Comparison of ENCODE assay signal across 11 mouse cellular contexts in the genomic region with DNA sequence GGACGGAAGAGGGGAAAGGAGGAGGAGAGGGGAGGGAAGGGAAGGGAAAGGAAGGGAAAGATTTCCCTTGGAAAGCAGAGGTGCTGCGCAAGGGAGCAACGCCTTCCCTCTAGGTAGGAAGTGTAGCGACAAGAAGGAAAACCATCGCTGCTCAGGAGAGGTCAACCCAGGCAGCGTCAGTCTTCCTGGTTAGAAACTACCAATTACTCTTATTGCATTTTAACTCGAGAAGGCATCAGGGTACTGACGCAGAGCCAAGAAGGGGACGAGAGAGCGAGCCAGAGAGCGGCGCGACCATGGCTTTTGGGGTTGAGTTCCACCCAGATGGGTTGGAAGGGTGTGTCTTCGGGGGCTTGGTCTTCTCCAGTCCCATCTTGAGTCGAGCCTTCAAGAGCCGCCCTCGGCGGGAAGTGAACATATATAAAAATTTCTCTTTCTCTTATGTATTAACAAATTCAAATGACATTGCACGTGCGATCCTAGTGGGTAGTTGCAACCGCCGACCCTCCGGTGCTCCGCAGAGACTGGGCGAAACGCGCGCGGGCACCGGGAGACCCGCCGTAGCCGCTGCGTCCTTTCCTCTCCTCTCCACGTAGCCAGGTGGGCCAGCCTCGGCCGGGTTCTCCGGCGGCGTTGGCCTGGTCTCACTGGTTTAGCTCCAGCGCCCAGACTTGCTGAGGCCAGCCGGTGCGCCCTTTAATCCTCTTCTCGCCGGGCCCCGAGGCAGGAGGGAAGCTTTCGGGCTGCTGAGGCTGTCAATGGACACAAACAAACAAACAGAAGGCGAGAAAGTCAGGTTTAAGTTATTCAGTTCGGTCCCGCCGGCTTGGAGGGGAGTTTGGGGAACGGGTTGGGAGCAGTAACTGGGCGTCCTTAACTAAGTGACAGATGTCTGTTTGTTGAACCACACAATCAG. TPM values are rescaled to one million over a fixed set of nuclear protein-coding genes. Genes with fewer than 3 reads are reported as not detected.
DNase-seq lines count a peak whose midpoint lies in the region; ATAC-seq lines count a peak whose summit lies in the region.
"Had no signal": no experiment of that assay in that cellular context is flagged by ENCODE, and none has a peak within 500 bp of the region (broad histone marks: within the 10 kb centered on the region; RNA-seq: fewer than 3 reads in every experiment).

No protein-coding gene starts in this region.

- H3K9me3 ChIP-seq in hindbrain, embryonic 10.5 days = no peaks in the 10 kb centered on the region
- H3K9me3 ChIP-seq in hindbrain, embryonic 12.5 days (replicated peaks) = no peaks in the 10 kb centered on the region
- no peaks in the 10 kb centered on the region for H3K9me3 ChIP-seq in limb, embryonic 15.5 days

- no peak overlapping the region for H3K9ac ChIP-seq in hindbrain, embryonic 12.5 days
- H3K9ac ChIP-seq in limb, embryonic 15.5 days = no peak overlapping the region

- H3K4me2 ChIP-seq in hindbrain, embryonic 12.5 days (replicated peaks) = no peak overlapping the region
- peak overlapping the region; percentile 36 for H3K4me2 ChIP-seq in limb, embryonic 15.5 days

- 1% methylated on average over 53 of the region's 53 CpGs for WGBS in hindbrain, embryonic 10.5 days
- 1% methylated on average over 49 of the region's 53 CpGs for WGBS in hindbrain, embryonic 12.5 days
- WGBS in limb, embryonic 15.5 days = 6% methylated on average over 53 of the region's 53 CpGs

- H3K27me3 ChIP-seq in hindbrain, embryonic 10.5 days (ENCODE audit: insufficient read depth, poor library complexity, severe bottlenecking) = peaks cover 100% of the 10 kb centered on the region
- peaks cover 95% of the 10 kb centered on the region for H3K27me3 ChIP-seq in hindbrain, embryonic 12.5 days
- H3K27me3 ChIP-seq in limb, embryonic 15.5 days = peaks cover 79% of the 10 kb centered on the region

- H3K4me1 ChIP-seq in hindbrain, embryonic 10.5 days (replicated peaks) = peaks cover 39% of the 10 kb centered on the region
- peaks cover 12% of the 10 kb centered on the region for H3K4me1 ChIP-seq in hindbrain, embryonic 12.5 days
- peaks cover 47% of the 10 kb centered on the region for H3K4me1 ChIP-seq in limb, embryonic 15.5 days

- no peak overlapping the region for H3K27ac ChIP-seq in hindbrain, embryonic 10.5 days
- H3K27ac ChIP-seq in hindbrain, embryonic 12.5 days = no peak overlapping the region
- no peak overlapping the region for H3K27ac ChIP-seq in limb, embryonic 15.5 days
- H3K27ac ChIP-seq: left cerebral cortex, adult 2 months had no signal

- no peak for ATAC-seq in hindbrain, embryonic 12.5 days (ENCODE audit: low FRiP score)
- ATAC-seq in limb, embryonic 15.5 days (ENCODE audit: insufficient number of reproducible peaks, low FRiP score, low TSS enrichment, low read depth) = no peak

- peak overlapping the region; percentile 24; the same call in 1 of the 2 replicates for H3K4me3 ChIP-seq in hindbrain, embryonic 10.5 days
- no peak overlapping the region for H3K4me3 ChIP-seq in hindbrain, embryonic 12.5 days
- H3K4me3 ChIP-seq in limb, embryonic 15.5 days = peak overlapping the region; percentile 23
- H3K4me3 ChIP-seq: left cerebral cortex, adult 2 months; megakaryocyte, embryonic 14.5 days had no signal

- no peaks in the 10 kb centered on the region for H3K36me3 ChIP-seq in hindbrain, embryonic 10.5 days
- no peaks in the 10 kb centered on the region for H3K36me3 ChIP-seq in hindbrain, embryonic 12.5 days
- H3K36me3 ChIP-seq in limb, embryonic 15.5 days = no peaks in the 10 kb centered on the region

- DNase-seq in hindbrain, embryonic 10.5 days (ENCODE audit: low spot score) = peak; percentile 65
- peak; percentile 36 for DNase-seq in ES-CJ7 (ENCODE audit: low read depth, low spot score)
- DNase-seq in embryo, embryonic 11 days = peak; percentile 56
- no peak for DNase-seq in yolk sac, embryonic 10.5 days (ENCODE audit: low spot score)
- no peak for DNase-seq in gastrocnemius, adult 18-20 months (ENCODE audit: low spot score)
- DNase-seq: right cerebral cortex, postnatal 25 days had no signal

RNA-seq across cellular contexts. Expression of a gene that starts 3.4 kb away (rescaled TPM):
- polyA plus RNA-seq in hindbrain, embryonic 10.5 days (2016; fragmentation: Nextera tagmentation; extraction: Ambion mirVana) = 0.17 and 0.50 TPM in 2 replicates
- 0.25 and 0.32 TPM in 2 replicates for polyA plus RNA-seq in hindbrain, embryonic 12.5 days (2016; fragmentation: Nextera tagmentation; extraction: Ambion mirVana)
- 1.1 and 1.7 TPM in 2 replicates for polyA plus RNA-seq in limb, embryonic 15.5 days (2015; fragmentation: Nextera tagmentation; extraction: Ambion mirVana)
- not detected for total RNA-seq in gastrocnemius, adult 18-20 months (2021)
- total RNA-seq: left cerebral cortex, adult 2 months had no signal
- polyA plus RNA-seq: brain, embryonic 14.5 days had no signal

RNA-seq across cellular contexts. Expression of a gene that starts 27.8 kb away (rescaled TPM):
- 8.8 and 12.7 TPM in 2 replicates for polyA plus RNA-seq in hindbrain, embryonic 10.5 days (2016; fragmentation: Nextera tagmentation; extraction: Ambion mirVana)
- polyA plus RNA-seq in hindbrain, embryonic 12.5 days (2016; fragmentation: Nextera tagmentation; extraction: Ambion mirVana) = 18.6 and 20.8 TPM in 2 replicates
- polyA plus RNA-seq in limb, embryonic 15.5 days (2015; fragmentation: Nextera tagmentation; extraction: Ambion mirVana) = 10.5 and 13.1 TPM in 2 replicates
- 10 to 100 TPM; 49.7 to 54.2 TPM for total RNA-seq in gastrocnemius, adult 18-20 months (2021)

Comparison
In these comparisons a context has a peak if more than half of its experiments do, and no peak if none do; other contexts are left out.
1. DNase-seq: peak in hindbrain, embryonic 10.5 days (single experiment), ES-CJ7 (single experiment) and embryo, embryonic 11 days (single experiment); none in yolk sac, embryonic 10.5 days (single experiment) and gastrocnemius, adult 18-20 months (single experiment).